Mouse (Mus musculus): ENCODE data around the gene Snrnp40. TPM values are rescaled to one million over a fixed set of nuclear protein-coding genes. Genes with fewer than 3 reads are reported as not detected.

Gene Snrnp40
- polyA plus RNA-seq (2017; shearing (Covaris generic)), result 133 TPM

DNA sequence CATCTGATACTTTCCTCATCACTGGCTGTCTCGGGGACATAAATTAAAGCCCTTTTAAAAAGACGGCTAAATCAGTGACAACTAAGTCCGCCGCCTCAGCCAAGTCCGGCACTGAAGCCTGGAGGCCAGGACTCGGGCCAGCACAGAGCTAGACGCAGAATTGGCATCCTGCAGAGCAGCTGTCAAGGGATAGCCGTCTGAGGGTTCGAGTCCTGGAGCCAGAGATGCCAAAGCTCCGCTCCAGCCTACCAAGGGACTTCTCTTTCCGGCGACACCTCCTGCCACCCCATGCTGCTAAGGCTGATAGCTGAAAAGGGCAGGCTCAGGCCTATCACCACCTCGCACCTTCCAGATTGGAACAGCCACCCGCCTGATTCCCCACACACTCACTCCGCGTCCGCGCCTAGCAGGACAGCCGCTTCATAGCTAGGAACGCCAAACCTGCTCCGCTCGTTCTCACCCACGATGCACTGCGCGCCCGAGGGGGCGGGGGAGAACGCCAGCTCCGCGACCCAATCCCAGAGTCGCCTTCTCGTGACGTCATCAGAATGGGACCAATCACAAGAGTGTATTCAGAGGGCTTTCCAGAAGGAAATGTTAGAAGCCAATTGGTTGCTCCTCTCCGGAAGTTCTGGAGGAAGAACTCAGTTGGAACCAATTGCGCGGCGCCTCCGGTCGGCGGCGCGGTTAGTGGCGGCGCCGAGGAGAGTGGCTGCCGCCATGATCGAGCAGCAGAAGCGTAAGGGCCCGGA lies at the start of gene Snrnp40, which contains the start of gene Zcchc17:
Gene Snrnp40, plus strand, starts transcription at position 647 of the 752 bp plus-strand sequence.
Gene Zcchc17, minus strand, starts transcription at position 458 of the 752 bp plus-strand sequence.

Other genes starting within 250 kb of the Snrnp40 start
- gene Hcrtr1, start 220.8 kb upstream of the Snrnp40 start, polyA plus RNA-seq (2017; shearing (Covaris generic)), result not detected
- not detected for gene Tinagl1, start 185.0 kb upstream of the Snrnp40 start, polyA plus RNA-seq (2017; shearing (Covaris generic))
- gene Gm853, start 137.7 kb upstream of the Snrnp40 start, polyA plus RNA-seq (2017; shearing (Covaris generic)), result not detected
- 0.16 TPM for gene Serinc2, start 80.9 kb upstream of the Snrnp40 start, polyA plus RNA-seq (2017; shearing (Covaris generic))
- gene Fabp3, start 51.5 kb upstream of the Snrnp40 start, polyA plus RNA-seq (2017; shearing (Covaris generic)), result not detected
- not detected for gene Gm10570, start 51.5 kb upstream of the Snrnp40 start, polyA plus RNA-seq (2017; shearing (Covaris generic))
- 74.4 TPM for gene Zcchc17, start 189 bp upstream of the Snrnp40 start, polyA plus RNA-seq (2017; shearing (Covaris generic))
- gene Nkain1, start 214.0 kb downstream of the Snrnp40 start, polyA plus RNA-seq (2017; shearing (Covaris generic)), result not detected

All from inflammation-experienced regulatory T-cells, adult 16 weeks (primary cell).